Mouse (Mus musculus): ENCODE results near the gene Nup93.

- no peak for TF ChIP-seq CTCF (IDR thresholded peaks at IDR 0.05; ENCODE audit: borderline replicate concordance, insufficient read depth, low read depth, low read length)
- no peak for TF ChIP-seq POLR2A (IDR thresholded peaks at IDR 0.05; ENCODE audit: borderline replicate concordance, insufficient read depth, low read length)
Observed at GRCm38 (mm10) chr8:94273289-94273850, 59.0 kb downstream of the Nup93 start.

Data from cerebellum, adult 2 months (tissue).